Mouse (Mus musculus) heart, postnatal 10 days (tissue): ENCODE results near the gene Kpna1. TPM values are rescaled to one million over a fixed set of nuclear protein-coding genes. Genes with fewer than 3 reads are reported as not detected.
"Not testable (repeated sequence)": the region's sequence is repeated elsewhere in the genome, so short reads cannot be mapped to it uniquely, and the experiment has no call there.

Experiments used
- DNase-seq, 2 experiments: peaks; one replicate each; pipeline ENCODE4 v3.0.0; 2021
- intact Hi-C: fragments of 180-260 bp; cut with DNase I; formaldehyde crosslinking; loops from one replicate; pipeline ENCODE4 v1.15.1; 2025
- total RNA-seq, 2 experiments: library from RNA; stranded (reverse); gene quantifications; 2 replicates each; pipeline ENCODE4 v1.2.3; 2021

Kpna1 gene
- total RNA-seq = 100 to 1,000 TPM in 1 of 2 experiments, 10 to 100 TPM in 1; 96.9 to 104 TPM

GRCm38 (mm10) chr16:35978450-35978849 is at the start of gene Kpna1:
Gene Kpna1, plus strand, starts transcription at chr16:35978750.
- intact Hi-C loops, DNase-seq: not testable (repeated sequence)

- intact Hi-C loops = no loop called here
- DNase-seq = no peak
These were observed 46.1 kb upstream of the Kpna1 start for GRCm38 (mm10) chr16:35932179-35933055.

GRCm38 (mm10) chr16:35933181-35933580 is 45.4 kb upstream of the Kpna1 start:
- no peak for DNase-seq
- intact Hi-C loops = no loop called here

- intact Hi-C loops = loop anchor here (1.0 kb wide), 1 partner anchor 64 kb away; no protein-coding TSS in a partner anchor
- DNase-seq = peak; percentile 72 to 77
These were observed 40.1 kb upstream of the Kpna1 start, which contains the start of the genes Parp9 and Dtx3l for GRCm38 (mm10) chr16:35938211-35939151. Gene Parp9, plus strand, starts transcription at chr16:35938470. Gene Dtx3l, minus strand, starts transcription at chr16:35939151.

GRCm38 (mm10) chr16:35939261-35939660 is 39.3 kb upstream of the Kpna1 start:
- intact Hi-C loops = loop anchor here (1.0 kb wide), 1 partner anchor 65 kb away; no protein-coding TSS in a partner anchor

GRCm38 (mm10) chr16:35939690-35940089 is 38.9 kb upstream of the Kpna1 start:
- DNase-seq = peak; percentile 91 to 92
- intact Hi-C loops = loop anchor here (1.0 kb wide), 1 partner anchor 65 kb away; no protein-coding TSS in a partner anchor

More at GRCm38 (mm10) chr16:35939261-35939660, 39.3 kb upstream of the Kpna1 start:
- DNase-seq = no peak

- intact Hi-C loops = no loop called here
These were observed 37.2 kb upstream of the Kpna1 start for GRCm38 (mm10) chr16:35941382-35941781.

GRCm38 (mm10) chr16:35949264-35949663 is 29.3 kb upstream of the Kpna1 start:
- intact Hi-C loops = no loop called here
- DNase-seq = peak; percentile 87 to 89

More at GRCm38 (mm10) chr16:35941382-35941781, 37.2 kb upstream of the Kpna1 start:
- DNase-seq = peak in 1 of 2 experiments; percentile 24

- DNase-seq = no peak
- intact Hi-C loops = no loop called here
These were observed 27.3 kb upstream of the Kpna1 start for GRCm38 (mm10) chr16:35951216-35951615.

GRCm38 (mm10) chr16:35952628-35953130 is 25.9 kb upstream of the Kpna1 start:
- intact Hi-C loops = no loop called here

GRCm38 (mm10) chr16:35965991-35966390 is 12.6 kb upstream of the Kpna1 start:
- DNase-seq, intact Hi-C loops: not testable (repeated sequence)

More at GRCm38 (mm10) chr16:35952628-35953130, 25.9 kb upstream of the Kpna1 start:
- no peak for DNase-seq

- intact Hi-C loops = no loop called here
- no peak for DNase-seq
These were observed 12.0 kb upstream of the Kpna1 start for GRCm38 (mm10) chr16:35966411-35967115.

GRCm38 (mm10) chr16:35967319-35967718 is 11.2 kb upstream of the Kpna1 start:
- intact Hi-C loops = no loop called here
- no peak for DNase-seq

- no peak for DNase-seq
- intact Hi-C loops = no loop called here
These were observed 10.4 kb upstream of the Kpna1 start for GRCm38 (mm10) chr16:35968149-35968548.

GRCm38 (mm10) chr16:35974021-35974420 is 4.5 kb upstream of the Kpna1 start:
- DNase-seq = no peak
- intact Hi-C loops = no loop called here

- intact Hi-C loops = loop anchor here (5.0 kb wide), 1 partner anchor 91 kb away; the partner anchor contains the start of genes Ccdc58 and Fam162a
- DNase-seq = peak; percentile 100
These were observed 2.8 kb downstream of the Kpna1 start for GRCm38 (mm10) chr16:35981363-35981821.

- intact Hi-C loops = loop anchor here (5.0 kb wide), 1 partner anchor 90 kb away; the partner anchor contains the start of genes Ccdc58 and Fam162a
- no peak for DNase-seq
These were observed 4.0 kb downstream of the Kpna1 start for GRCm38 (mm10) chr16:35982506-35982901.

GRCm38 (mm10) chr16:35982902-35983516 is 4.5 kb downstream of the Kpna1 start:
- DNase-seq = peak; percentile 94 to 95
- intact Hi-C loops = loop anchor here (5.0 kb wide), 1 partner anchor 89 kb away; the partner anchor contains the start of genes Ccdc58 and Fam162a
